Mouse (Mus musculus) limb, embryonic 12.5 days (tissue): ENCODE measurements around the gene Igsf21. TPM values are rescaled to one million over a fixed set of nuclear protein-coding genes. Genes with fewer than 3 reads are reported as not detected.

Experiments
- ATAC-seq: fragments of 200-750 bp; cut with Nextera tagmentation; 2 replicates; pipeline ENCODE4 v1.8.0; 2017; ENCODE audit warnings: low read depth, moderate TSS enrichment; ENCODE audit not compliant: insufficient number of reproducible peaks, insufficient read depth, low FRiP score, low TSS enrichment
- H3K27ac ChIP-seq: fragments of 300-500 bp; sonication (generic); 2 replicates; pipeline ENCODE4 v1.5.1; 2016; ENCODE audit warnings: mild to moderate bottlenecking, moderate library complexity
- H3K27me3 ChIP-seq: fragments of 300-500 bp; sonication (generic); 2 replicates; pipeline ENCODE4 v1.6.1; 2016; ENCODE audit warnings: mild to moderate bottlenecking, moderate library complexity
- H3K36me3 ChIP-seq: fragments of 300-500 bp; sonication (generic); 2 replicates; pipeline ENCODE4 v1.6.1; 2016; ENCODE audit warnings: mild to moderate bottlenecking, moderate library complexity
- H3K4me1 ChIP-seq: fragments of 300-500 bp; sonication (generic); replicated peaks from 2 replicates; pipeline ENCODE4 v1.6.1; 2016
- H3K4me2 ChIP-seq: fragments of 300-500 bp; sonication (generic); 2 replicates; pipeline ENCODE4 v1.6.1; 2016; ENCODE audit warnings: mild to moderate bottlenecking, moderate library complexity
- H3K4me3 ChIP-seq: fragments of 300-500 bp; sonication (generic); replicated peaks from 2 replicates; pipeline ENCODE4 v1.5.1; 2016; ENCODE audit warnings: mild to moderate bottlenecking
- H3K9ac ChIP-seq: fragments of 300-500 bp; sonication (generic); replicated peaks from 2 replicates; pipeline ENCODE4 v1.6.1; 2016; ENCODE audit warnings: mild to moderate bottlenecking, moderate library complexity
- H3K9me3 ChIP-seq: fragments of 300-500 bp; sonication (generic); 2 replicates; pipeline ENCODE4 v1.6.1; 2016; ENCODE audit warnings: mild to moderate bottlenecking, moderate library complexity
- WGBS: fragments of 180-500 bp; shearing (Covaris S2); methylation state at CpG from one replicate; pipeline ENCODE4 v1.1.7; 2016; 5-methylcytosine and 5-hydroxymethylcytosine counted together
- polyA plus RNA-seq: library from polyadenylated mRNA; unstranded; fragments of >200 nt; fragmentation: Nextera tagmentation; extraction: Ambion mirVana; gene quantifications from 2 replicates; pipeline ENCODE4 v1.2.1, GENCODE M21; 2016

Igsf21 gene
- polyA plus RNA-seq, 1 experiment from 2014 or later = not detected

- 78% methylated on average over 18 of the region's 18 CpGs for WGBS
- Histone ChIP-seq H3K4me1 (no peaks in the 10 kb centered on the region), H3K27me3 (peaks cover 30% of the 10 kb centered on the region), H3K9me3 (no peaks in the 10 kb centered on the region), H3K4me3 (no peak overlapping the region), H3K9ac (no peak overlapping the region), H3K27ac (no peak overlapping the region), H3K4me2 (no peak overlapping the region), H3K36me3 (no peaks in the 10 kb centered on the region)
- ATAC-seq = no peak
These were observed 12.0 kb downstream of the Igsf21 start for GRCm38 (mm10) chr4:140234412-140235205.

GRCm38 (mm10) chr4:140227837-140228236 lies 18.7 kb downstream of the Igsf21 start:
- no peaks in the 10 kb centered on the region for H3K9me3 ChIP-seq
- no peaks in the 10 kb centered on the region for H3K36me3 ChIP-seq
- WGBS = 70% methylated on average over 5 of the region's 7 CpGs
- no peak overlapping the region for H3K4me2 ChIP-seq
- H3K27me3 ChIP-seq = peaks cover 57% of the 10 kb centered on the region
- H3K27ac ChIP-seq = no peak overlapping the region
- no peak overlapping the region for H3K9ac ChIP-seq
- H3K4me1 ChIP-seq = no peaks in the 10 kb centered on the region
- H3K4me3 ChIP-seq = no peak overlapping the region
- no peak for ATAC-seq

- Histone ChIP-seq H3K4me2 (no peak overlapping the region), H3K27me3 (peaks cover 65% of the 10 kb centered on the region), H3K9ac (no peak overlapping the region), H3K27ac (no peak overlapping the region), H3K9me3 (no peaks in the 10 kb centered on the region), H3K4me3 (no peak overlapping the region), H3K4me1 (peaks cover 4% of the 10 kb centered on the region; the same call in 1 of the 2 replicates), H3K36me3 (no peaks in the 10 kb centered on the region)
- ATAC-seq = no peak
- WGBS = 71% methylated on average over 9 of the region's 9 CpGs
These were observed 21.4 kb downstream of the Igsf21 start for GRCm38 (mm10) chr4:140225204-140225603.

GRCm38 (mm10) chr4:140224451-140224850 lies 22.1 kb downstream of the Igsf21 start:
- peaks cover 4% of the 10 kb centered on the region; the same call in 1 of the 2 replicates for H3K4me1 ChIP-seq
- H3K9ac ChIP-seq = no peak overlapping the region
- H3K4me3 ChIP-seq = no peak overlapping the region
- H3K27ac ChIP-seq = no peak overlapping the region
- H3K36me3 ChIP-seq = no peaks in the 10 kb centered on the region
- no peak for ATAC-seq
- H3K4me2 ChIP-seq = no peak overlapping the region
- H3K9me3 ChIP-seq = no peaks in the 10 kb centered on the region
- peaks cover 68% of the 10 kb centered on the region for H3K27me3 ChIP-seq
- 83% methylated on average over 7 of the region's 7 CpGs for WGBS

- Histone ChIP-seq H3K36me3 (no peaks in the 10 kb centered on the region), H3K27ac (no peak overlapping the region), H3K4me3 (no peak overlapping the region), H3K9ac (no peak overlapping the region), H3K4me2 (no peak overlapping the region), H3K27me3 (peaks cover 59% of the 10 kb centered on the region), H3K9me3 (no peaks in the 10 kb centered on the region), H3K4me1 (peaks cover 15% of the 10 kb centered on the region; the same call in 1 of the 2 replicates)
- no peak for ATAC-seq
- WGBS = 30% methylated on average over 12 of the region's 12 CpGs
These were observed 23.5 kb downstream of the Igsf21 start for GRCm38 (mm10) chr4:140223067-140223466.

GRCm38 (mm10) chr4:140220326-140221093 lies 26.1 kb downstream of the Igsf21 start:
- no peak overlapping the region for H3K4me3 ChIP-seq
- H3K27me3 ChIP-seq = peaks cover 45% of the 10 kb centered on the region
- H3K36me3 ChIP-seq = no peaks in the 10 kb centered on the region
- H3K9ac ChIP-seq = no peak overlapping the region
- ATAC-seq = no peak
- H3K27ac ChIP-seq = no peak overlapping the region
- WGBS = 56% methylated on average over 22 of the region's 22 CpGs
- H3K4me2 ChIP-seq = no peak overlapping the region
- peaks cover 15% of the 10 kb centered on the region; the same call in 1 of the 2 replicates for H3K4me1 ChIP-seq
- no peaks in the 10 kb centered on the region for H3K9me3 ChIP-seq

- peaks cover 22% of the 10 kb centered on the region; the same call in 1 of the 2 replicates for H3K4me1 ChIP-seq
- no peak overlapping the region for H3K4me3 ChIP-seq
- WGBS = 65% methylated on average over 17 of the region's 17 CpGs
- no peak overlapping the region for H3K27ac ChIP-seq
- peaks cover 33% of the 10 kb centered on the region for H3K27me3 ChIP-seq
- H3K9ac ChIP-seq = no peak overlapping the region
- ATAC-seq = no peak
- no peaks in the 10 kb centered on the region for H3K9me3 ChIP-seq
- H3K4me2 ChIP-seq = no peak overlapping the region
- no peaks in the 10 kb centered on the region for H3K36me3 ChIP-seq
These were observed 27.4 kb downstream of the Igsf21 start for GRCm38 (mm10) chr4:140218853-140219852.

- no peak for ATAC-seq
These were observed 28.2 kb downstream of the Igsf21 start for GRCm38 (mm10) chr4:140218384-140218783.

GRCm38 (mm10) chr4:140217934-140218333 lies 28.6 kb downstream of the Igsf21 start:
- H3K4me3 ChIP-seq = no peak overlapping the region
- H3K27ac ChIP-seq = no peak overlapping the region
- H3K9ac ChIP-seq = no peak overlapping the region
- H3K4me2 ChIP-seq = no peak overlapping the region
- WGBS = 84% methylated on average over 8 of the region's 8 CpGs
- H3K9me3 ChIP-seq = no peaks in the 10 kb centered on the region
- H3K27me3 ChIP-seq = peaks cover 27% of the 10 kb centered on the region
- no peaks in the 10 kb centered on the region for H3K36me3 ChIP-seq
- H3K4me1 ChIP-seq = peaks cover 26% of the 10 kb centered on the region; the same call in 1 of the 2 replicates
- ATAC-seq = no peak

More at GRCm38 (mm10) chr4:140218384-140218783, 28.2 kb downstream of the Igsf21 start:
- H3K4me3 ChIP-seq = no peak overlapping the region
- H3K4me1 ChIP-seq = peaks cover 26% of the 10 kb centered on the region; the same call in 1 of the 2 replicates
- H3K36me3 ChIP-seq = no peaks in the 10 kb centered on the region
- no peaks in the 10 kb centered on the region for H3K9me3 ChIP-seq
- no peak overlapping the region for H3K4me2 ChIP-seq
- peaks cover 27% of the 10 kb centered on the region for H3K27me3 ChIP-seq
- H3K9ac ChIP-seq = no peak overlapping the region
- H3K27ac ChIP-seq = no peak overlapping the region
- 84% methylated on average over 5 of the region's 5 CpGs for WGBS

- no peak for ATAC-seq
- peaks cover 26% of the 10 kb centered on the region; the same call in 1 of the 2 replicates for H3K4me1 ChIP-seq
- H3K27ac ChIP-seq = no peak overlapping the region
- H3K27me3 ChIP-seq = peaks cover 35% of the 10 kb centered on the region
- no peak overlapping the region for H3K4me3 ChIP-seq
- no peak overlapping the region for H3K9ac ChIP-seq
- H3K36me3 ChIP-seq = no peaks in the 10 kb centered on the region
- H3K4me2 ChIP-seq = no peak overlapping the region
- WGBS = 88% methylated on average over 8 of the region's 8 CpGs
- no peaks in the 10 kb centered on the region for H3K9me3 ChIP-seq
These were observed 30.5 kb downstream of the Igsf21 start for GRCm38 (mm10) chr4:140216096-140216495.
